Mouse (Mus musculus) left cerebral cortex, adult 18-20 months (tissue): Measurements from ENCODE around the gene Txk. TPM values are rescaled to one million over a fixed set of nuclear protein-coding genes. Genes with fewer than 3 reads are reported as not detected.

ENCODE experiments used
- DNase-seq, 2 experiments: peaks; one replicate each; pipeline ENCODE4 v3.0.0; 2021 to 2022; ENCODE audit warnings: low spot score in 2 of 2, mixed read lengths in 1 of 2
- total RNA-seq, 2 experiments: library from RNA; stranded (reverse); gene quantifications; 2 replicates each; pipeline ENCODE4 v1.2.3; 2021

Txk gene
- total RNA-seq, 2 experiments from 2014 or later, result 0.19 to 0.35 TPM

DNA sequence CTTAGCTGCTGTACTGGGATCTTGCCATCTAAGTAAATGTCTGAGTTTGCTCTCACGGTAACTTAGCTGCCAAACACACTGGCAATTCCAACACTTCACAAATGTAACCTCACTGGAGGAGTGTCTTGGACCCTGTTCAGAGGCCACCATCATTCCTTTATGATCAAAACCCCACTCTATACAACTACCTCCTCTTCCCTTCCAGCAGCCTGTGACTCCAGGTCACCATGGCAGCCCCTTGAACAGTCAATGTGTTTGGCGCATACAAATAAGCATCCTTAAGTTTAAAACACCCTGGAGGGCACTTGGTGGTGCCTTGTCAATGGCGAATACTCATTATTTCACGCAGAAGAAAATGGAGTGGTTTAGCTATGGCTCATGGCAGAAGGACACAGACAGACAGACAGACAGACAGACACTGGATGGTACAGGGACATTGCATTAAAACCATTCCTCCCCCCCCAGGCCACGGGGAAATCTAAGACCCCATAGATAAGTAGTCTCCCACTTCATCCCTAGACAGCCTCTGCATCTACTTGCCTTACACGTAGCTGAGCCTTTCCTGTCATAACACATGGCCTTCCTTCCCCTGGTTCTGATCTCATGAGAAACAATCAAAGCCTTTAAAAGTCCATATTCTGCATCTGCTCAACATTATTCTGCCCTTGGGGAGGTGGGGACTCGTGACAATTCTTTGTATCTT is 1.4 kb downstream of the Txk start:
- no peak for DNase-seq

DNA sequence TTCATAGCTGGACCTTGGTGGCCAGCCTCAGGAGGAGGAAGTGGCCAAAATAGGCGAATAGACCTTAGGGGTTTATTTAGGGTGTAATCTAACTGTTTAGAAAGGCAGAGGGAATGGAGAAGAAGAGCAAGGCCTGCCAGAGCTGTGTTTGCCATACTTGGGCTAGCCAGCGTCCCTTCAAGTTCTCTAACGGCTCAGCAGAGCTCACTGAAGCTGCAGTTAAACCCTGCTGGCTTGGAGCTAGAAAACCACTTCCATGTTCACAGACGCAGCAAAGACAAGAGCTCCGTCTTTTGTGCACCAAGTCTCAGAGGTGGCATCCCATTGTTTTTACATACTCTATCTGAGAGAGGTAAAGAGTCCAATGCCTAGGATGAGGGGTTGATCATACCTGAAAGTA is 2.4 kb downstream of the Txk start:
- DNase-seq, result no peak

DNA sequence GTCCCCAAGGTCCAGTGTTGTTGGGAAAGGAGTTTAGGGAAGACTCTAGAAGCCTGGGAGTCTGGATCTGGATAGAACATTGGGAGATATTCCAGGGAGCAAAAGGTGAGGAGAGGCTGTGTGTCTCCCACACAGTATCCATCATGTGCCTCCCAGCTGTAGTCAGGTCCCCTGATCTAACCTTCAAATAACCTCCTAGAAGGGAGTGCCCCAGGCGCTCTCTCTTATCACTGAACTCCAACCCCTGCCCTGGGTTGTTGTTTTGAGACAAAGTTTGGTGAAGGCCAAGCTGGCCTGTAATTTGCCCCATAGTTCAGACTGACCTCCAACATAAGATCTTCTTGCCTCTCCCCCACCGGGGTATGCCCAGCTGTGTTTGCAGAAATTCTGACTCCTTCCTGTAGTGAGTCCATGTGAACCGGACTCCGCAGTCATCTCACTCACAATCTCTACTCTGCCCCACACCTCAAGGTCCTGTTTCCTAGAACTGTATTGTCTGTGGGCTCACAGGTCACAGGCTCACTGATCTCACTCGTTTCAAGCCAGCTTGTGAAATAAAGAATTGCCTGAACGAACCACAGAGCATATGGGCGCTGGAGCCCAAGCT is 3.8 kb downstream of the Txk start:
- no peak for DNase-seq

DNA sequence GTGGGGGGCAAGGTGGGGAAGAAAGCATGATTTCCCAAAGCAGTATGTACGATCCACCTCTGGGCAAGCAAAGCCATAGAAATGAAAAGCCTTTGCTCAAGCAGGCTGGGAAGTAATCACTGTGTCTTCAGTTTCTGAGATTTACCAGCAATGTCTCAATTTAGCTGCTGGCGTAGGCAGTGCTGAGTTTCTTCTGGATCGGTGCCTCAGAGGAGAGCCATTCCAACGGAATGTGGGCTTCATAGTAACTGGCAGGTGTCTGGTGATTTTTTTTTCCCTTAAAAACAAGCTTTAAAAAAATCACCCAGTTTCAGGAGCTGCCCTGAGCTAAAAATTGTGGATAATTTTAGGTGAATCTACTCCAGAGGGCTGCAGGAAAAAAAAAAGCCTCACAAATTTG is 5.2 kb downstream of the Txk start:
- peak; percentile 56 to 71 for DNase-seq

DNA sequence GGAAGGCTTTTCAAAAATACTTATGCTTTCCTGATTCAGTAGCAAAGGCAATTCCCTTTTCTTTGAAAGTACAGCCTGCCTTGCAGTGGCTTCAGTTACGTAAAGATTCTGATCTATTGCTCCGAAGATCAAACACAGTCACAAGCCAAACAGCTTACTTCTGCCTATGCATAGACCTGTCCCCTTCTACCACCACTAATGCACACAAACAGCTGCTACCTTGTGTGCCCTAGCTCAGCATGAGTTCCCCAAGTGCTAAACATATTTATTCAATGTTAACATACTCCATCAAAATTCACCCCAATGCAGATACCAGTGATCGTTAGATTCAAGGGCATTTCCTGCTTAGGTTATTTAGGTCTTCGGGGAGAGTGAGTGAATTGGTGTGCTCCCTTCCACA is 6.1 kb downstream of the Txk start:
- DNase-seq, result no peak

DNA sequence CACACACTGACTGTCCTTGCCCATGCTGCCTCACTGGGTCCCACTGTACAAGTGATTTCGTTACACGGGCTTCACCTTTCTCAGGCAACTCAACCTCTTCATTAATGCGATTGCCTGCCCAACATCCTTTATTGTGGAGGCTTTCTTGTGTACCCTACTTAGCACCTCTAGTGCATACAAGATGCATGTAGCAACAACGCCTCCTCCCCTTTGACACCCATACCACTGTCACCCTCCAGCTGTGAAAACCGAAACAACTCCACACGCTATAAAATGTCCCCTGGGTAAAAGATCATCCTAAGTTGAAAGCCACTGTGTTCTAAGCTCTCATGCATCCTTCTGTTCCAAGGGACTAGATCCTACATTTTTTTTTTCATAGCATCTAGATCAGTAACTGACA is 9.5 kb downstream of the Txk start:
- no peak for DNase-seq

DNA sequence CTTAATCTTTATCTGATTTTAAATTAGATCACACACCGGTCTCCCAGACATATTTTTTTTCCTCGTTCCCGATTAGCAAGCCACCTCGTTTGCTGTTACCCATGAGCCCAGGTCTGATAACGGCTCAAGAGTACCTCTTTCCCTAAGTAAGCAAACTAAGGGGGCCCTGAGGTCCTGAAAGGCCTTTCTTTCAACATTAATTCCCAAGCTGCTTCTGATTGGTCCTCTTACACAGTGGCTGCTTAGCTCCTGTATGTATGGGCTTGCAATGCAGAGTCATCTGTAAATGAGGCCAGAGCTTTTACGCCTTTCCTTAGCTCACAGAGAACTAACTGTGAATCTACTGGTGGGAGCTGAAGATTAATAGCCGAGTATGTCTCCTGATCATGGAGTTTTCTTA is 15.7 kb downstream of the Txk start:
- no peak for DNase-seq

DNA sequence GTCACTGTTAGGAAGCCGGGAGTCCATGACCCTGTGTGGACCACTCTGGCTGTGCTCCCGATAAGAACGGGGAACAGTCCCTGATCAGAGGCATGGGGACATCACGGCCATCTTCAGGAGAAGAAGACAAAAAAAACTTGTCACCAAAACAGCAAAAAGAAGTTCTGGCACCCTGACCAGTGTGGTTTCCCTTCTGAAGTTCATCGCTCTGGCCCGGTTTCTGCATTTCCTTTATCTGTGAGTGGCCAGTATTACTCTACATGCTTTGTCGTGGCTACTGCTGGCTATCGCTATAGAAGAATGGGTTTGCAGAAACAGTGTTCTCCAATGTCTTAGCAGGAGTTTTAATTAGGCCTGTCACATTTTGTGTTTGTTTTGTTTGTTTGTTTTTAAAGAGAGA is 16.1 kb downstream of the Txk start:
- no peak for DNase-seq

DNA sequence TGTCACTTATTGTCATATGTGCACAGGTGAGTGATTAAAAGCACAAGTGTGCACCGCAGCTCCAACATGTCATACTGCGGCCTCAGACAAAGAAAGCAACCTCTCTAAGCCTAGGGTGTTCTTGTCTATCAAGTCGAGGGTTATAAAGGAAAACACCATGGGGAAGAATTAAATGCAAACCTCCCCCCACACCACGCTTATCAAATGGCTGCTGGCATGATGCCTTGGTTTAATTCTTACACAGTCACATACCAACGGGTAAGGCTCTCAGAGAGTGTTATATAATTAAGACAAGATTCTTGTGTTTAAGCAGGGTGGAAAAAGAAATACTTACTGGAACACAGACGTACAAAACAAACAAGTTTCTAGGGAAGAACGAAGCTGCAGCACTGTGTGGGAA is 16.8 kb downstream of the Txk start:
- no peak for DNase-seq

DNA sequence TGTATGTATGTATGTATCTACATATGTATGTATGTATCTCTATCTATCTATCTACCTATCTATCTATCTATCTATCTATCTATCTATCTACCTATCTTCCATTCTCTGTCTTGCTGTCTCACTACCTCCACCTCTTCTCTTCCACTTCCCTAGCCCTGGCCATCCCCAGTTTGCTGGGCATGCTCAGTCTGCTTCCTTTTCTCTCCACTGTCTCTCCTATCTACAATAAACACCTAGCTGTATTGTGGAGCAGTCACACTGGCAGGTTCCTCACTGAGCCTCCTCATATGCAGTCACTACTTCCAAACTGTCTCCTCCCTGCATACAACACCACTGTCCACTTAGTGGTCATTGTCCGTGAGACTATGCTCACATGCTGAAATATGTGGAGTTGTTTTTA is 19.7 kb downstream of the Txk start:
- no peak for DNase-seq

DNA sequence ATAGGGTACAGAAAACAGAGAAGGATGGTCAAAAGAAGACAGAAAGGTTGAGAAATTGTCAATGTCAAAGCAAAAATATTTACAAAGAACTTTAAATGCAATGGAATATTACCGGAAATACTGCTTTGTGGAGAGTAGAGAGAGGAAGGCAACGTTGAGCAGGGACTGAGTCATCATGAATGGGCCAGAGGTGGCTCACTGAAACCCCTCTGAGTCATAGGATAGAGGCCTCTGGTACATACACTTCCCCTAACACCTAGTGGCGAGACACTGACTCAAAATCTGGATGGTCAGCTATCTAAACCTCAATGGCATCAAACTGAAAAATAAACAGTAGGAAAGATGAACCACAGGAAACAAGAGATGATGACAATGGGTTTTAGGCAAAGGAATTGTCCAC is 27.2 kb downstream of the Txk start:
- DNase-seq, result no peak

DNA sequence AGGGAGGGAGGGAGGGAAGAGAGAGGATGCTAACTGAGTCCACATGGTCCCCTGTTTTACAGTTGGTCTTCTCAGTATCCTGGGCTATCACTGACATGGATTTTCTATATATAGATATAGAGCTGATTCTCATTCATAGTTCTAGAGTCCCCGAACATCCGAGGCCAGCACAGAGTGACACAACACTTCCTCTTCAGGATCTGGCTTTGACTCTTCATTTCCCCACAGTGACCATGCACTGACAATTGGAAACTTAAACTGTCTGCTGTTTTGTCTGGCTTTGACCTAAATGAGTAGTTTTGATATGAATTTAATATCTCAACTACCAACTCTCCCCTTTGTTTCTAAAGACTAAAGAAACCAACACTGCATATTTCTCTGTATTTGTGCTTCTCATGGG is 29.1 kb downstream of the Txk start:
- DNase-seq, result no peak

DNA sequence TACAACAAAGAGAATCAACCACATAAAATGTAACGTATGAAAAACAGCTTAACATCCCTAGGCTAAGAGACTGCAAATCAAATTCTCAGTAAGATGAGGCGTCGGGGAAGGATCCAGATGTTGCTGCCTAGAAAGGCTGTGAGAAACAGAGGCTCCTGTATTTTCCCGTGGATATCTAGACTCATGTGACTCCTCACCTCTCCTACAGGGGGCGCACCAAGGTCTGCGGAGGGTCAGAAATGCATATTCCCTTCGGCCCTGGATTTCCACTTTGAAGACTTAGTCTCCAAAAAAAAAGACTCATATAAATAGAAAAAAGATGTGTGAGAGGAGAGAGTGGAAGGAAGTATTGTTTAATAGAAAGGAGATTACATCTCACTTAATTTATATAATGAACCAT is 32.0 kb downstream of the Txk start:
- DNase-seq, result no peak

DNA sequence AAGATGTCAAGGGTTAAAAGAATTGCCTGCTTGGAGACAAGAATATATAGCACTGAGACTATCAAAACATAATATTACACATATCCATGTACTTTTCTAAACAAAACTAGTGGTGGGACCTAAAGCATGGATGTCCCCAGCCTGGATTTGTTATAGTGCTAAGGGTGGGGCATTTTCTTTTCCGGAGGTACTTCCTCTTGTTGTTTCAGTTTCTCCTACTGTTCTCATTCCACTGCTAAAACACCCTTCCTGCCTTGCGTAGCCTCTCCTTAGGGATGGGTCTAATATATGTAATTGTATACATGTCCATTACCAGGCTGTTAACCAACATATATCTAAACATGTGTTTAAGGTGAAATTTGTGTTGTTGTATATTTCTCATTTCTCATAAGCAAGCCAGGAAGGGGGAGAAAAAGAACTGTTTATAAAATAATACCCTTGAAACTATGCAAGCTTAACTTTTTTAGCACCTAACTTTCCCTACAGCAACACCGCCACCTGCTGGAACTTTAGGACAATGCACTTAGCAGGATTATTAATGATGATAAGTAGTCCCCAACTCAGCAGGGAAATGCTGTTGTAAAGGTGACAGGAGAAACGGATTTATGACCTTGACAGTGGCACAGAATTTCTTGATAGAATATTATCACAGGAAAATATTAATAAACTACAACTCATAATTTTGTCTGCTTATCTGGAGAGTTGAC is 41.9 kb downstream of the Txk start:
- DNase-seq, result peak; percentile 54 to 76

DNA sequence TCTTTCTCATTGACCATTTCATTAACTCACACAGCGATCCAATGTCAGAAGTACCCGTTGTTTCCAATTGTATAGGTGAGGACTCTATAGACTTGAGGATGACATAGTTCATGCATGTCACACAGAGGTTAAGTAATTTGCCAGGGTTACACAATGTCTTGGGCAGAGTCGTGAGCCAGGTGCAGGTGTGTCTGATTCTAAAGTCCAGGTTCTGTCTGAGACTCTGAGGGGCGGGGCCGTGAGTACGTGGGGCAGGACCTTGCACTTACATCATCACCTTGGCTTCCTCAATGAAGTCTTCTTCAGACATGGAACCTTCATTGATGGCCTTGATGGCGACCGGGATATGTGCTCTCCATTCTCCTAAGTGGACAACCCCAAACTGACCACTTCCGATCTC is 42.6 kb downstream of the Txk start:
- no peak for DNase-seq

DNA sequence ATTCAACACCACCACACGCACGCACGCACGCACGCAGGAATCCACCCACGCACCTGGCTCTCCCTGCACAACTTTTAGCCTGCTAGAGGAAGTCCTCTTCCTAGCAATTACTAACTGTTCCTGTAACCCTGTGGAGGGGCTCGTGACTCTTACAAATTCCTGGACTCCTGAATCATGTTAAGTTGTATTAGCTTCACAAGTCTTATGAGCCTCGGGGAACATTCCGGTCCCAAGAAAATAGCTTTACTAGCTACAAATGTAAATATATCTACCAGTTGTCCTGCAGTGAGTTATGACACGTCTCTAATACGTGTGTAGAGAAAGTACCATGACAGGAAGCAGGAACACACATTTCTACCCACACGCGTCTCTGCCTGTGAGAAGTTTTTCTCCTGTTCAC is 43.1 kb downstream of the Txk start:
- no peak for DNase-seq

DNA sequence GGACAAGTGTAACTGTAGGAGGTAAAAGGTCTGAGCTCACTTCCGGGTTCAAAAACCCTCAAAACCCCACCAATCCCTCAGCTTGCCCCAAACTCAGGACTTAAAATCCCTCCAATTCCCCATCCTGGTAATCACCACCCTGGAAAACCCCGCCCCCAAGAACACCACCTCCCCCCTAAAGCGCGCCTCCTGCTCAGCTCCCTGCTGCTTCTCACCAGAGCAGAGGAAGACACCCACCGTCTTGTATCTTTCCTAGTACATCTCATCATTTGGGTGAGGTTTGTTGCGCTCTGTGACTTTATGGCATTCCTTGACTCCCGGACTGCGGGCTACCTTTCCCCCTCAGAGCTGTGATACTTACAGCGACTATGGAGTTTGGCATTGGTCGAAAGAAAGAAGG is 45.9 kb downstream of the Txk start:
- DNase-seq, result no peak

DNA sequence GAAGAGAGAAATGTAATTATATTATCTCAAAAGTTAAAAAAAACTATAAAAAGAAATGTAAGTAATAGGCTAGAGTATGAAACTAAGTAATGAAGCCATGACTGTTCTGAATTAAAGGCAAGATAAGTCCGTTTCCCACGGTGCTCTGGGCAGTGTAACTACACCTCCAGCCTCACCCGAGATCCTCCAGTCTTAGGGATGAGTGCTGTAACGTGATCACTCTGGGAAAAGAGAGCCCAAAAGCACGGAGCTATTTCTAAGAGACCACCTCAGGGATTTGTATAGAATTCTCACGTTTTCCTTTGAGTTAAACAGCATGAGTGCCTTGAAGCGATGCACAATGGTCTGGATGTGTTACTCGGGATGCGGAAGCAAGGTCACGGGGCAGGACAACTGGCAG is 46.5 kb downstream of the Txk start:
- DNase-seq, result no peak

DNA sequence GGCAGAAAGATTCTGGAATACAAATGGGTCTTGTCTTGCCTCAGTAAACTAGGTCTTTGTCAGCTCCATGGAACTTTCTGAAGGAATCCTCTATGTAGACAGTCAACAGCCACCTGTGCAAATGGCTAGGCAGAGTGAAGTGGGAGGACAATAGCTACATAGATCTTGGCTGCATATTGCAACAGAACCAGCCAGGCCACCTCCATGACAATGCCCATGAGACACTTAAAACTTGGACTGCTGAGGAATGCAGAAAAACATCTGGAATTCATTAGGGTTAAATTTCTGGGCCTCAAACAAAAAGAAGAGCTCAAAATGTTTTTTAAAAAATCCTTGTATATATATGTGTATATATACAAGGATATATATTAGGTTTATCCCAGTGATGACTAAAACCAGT is 50.4 kb downstream of the Txk start:
- no peak for DNase-seq

DNA sequence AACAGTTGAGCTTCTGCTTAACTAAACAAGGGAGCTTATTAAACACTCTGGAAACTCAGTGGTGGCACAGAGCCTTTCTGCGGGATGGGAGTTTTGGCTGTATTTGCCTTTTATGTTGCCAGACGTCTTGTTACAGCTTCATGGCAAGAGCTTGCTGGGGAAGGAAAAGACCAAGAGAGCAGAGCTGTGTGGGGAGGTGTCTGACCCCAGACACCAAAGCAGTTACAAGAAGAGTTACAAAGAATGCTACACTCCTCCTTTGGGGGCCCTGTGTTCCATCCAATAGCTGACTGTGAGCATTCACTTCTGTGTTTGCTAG is 53.1 kb downstream of the Txk start:
- no peak for DNase-seq

DNA sequence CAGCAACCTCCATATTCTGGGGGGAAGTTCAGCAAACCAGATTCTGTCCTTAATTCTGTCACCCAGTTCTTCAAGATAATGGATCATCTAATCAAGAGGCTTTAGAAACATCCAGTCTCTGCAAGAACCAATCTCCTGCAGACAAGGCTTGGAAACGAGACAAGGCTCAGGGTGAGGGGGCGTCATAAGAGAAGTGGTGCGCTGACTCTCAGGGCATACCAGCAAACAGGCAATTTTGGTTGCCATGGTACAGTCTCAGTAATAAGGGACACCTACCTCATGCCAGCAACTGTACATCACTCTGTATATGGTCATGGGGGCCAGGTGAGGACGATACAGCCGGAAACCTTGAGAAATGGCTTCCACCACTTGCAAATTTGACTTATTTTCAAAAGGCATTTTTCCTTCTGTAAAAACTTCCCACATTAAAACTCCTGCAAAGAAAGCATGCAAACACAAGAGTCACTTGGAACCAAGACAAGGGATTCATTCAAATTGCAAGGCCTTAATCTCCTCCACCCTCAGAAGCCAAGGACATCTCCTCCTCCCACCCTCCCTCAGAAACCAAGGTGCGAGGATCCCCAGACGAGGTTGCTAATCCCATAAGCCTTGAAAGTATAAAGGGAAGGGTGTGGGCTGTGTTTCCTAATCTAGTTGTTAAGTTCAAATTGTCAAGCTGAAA is 53.6 kb downstream of the Txk start:
- DNase-seq, result peak in 1 of 2 experiments; percentile 15

DNA sequence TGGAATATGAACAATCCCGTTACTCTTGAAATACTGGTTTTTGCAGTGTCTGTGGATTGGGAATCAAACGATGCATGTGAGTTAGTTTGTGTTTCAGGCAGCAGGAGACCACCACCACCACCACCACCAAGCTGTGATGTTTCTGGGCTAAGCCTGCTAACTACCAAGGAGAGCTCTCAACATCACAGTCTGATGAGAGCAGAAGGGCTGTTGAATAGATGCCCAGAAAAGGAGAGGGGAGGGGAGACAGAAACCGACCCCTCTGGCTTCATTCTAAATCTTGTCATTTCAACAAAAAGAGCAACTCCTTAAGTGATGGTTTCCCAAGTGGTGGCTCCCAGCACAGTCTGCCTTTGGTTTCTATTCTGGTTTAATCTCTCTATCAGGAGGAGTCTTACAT is 54.2 kb downstream of the Txk start:
- no peak for DNase-seq
